Mouse (Mus musculus): ENCODE data around the gene Ankrd52. TPM values are rescaled to one million over a fixed set of nuclear protein-coding genes. Genes with fewer than 3 reads are reported as not detected.
A peak's percentile ranks its signal among the peaks of the same experiment; 100 is the strongest.

Ankrd52 gene
- polyA plus RNA-seq, 1 experiment from 2014 or later, result 16.0 TPM

DNA sequence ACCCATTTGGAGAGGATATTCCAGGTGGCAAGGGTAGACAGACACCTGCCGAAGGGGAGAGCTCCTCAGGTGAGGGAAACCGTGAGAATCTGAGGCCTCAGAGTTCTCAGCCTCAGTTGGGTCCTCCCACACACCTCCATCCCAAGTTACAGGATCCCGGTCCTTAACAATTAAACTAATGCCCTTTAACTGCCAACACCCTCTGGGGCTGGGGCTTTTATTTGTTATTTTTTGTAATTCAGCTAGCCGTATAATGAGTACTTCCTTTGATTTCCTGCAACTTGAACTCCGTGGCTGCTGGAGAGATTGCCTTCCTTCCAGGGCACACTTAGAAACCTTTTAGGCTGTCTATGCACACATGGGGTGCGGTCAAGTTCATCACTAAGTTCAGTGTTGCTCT, 67.4 kb downstream of the Ankrd52 start:
- ATAC-seq (ENCODE audit: insufficient number of reproducible peaks, insufficient read depth, low FRiP score, low TSS enrichment, low read depth), result no peak
- whole genome bisulfite sequencing, result 62% methylated on average over 6 of the region's 6 CpGs
- peaks cover 29% of the 10 kb centered on the region for H3K36me3 ChIP-seq

DNA sequence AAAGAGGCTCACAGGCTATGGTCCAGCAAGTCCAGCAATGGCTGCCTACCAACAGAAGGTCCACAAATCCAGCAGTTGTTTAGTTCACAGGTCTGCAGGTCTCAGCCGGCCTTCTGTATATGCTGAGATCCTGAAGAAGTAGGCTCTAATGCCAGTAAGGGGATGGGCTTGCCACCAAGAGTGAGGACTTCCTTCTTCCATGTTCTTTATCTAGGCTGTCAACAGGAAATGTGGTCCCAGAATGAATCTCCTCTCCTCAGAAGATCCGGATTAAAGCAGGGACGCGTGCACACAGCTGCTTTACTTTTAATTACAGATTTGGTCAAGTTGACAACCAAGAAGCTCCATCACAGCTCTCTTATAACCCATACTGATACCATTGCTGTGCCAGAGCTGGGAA, 68.5 kb downstream of the Ankrd52 start:
- Histone ChIP-seq H3K27me3 (no peaks in the 10 kb centered on the region), H3K4me3 (no peak overlapping the region), H3K36me3 (peaks cover 19% of the 10 kb centered on the region), H3K9ac (no peak overlapping the region), H3K4me1 (no peaks in the 10 kb centered on the region), H3K27ac (no peak overlapping the region), H3K9me3 (no peaks in the 10 kb centered on the region), H3K4me2 (no peak overlapping the region)
- WGBS, result 89% methylated on average over 4 of the region's 4 CpGs
- ATAC-seq (ENCODE audit: insufficient number of reproducible peaks, insufficient read depth, low FRiP score, low TSS enrichment, low read depth), result no peak

More for the DNA sequence above, 67.4 kb downstream of the Ankrd52 start:
- no peak overlapping the region for H3K27ac ChIP-seq
- H3K4me2 ChIP-seq, result no peak overlapping the region
- H3K27me3 ChIP-seq, result no peaks in the 10 kb centered on the region
- no peaks in the 10 kb centered on the region for H3K9me3 ChIP-seq
- H3K9ac ChIP-seq, result no peak overlapping the region
- H3K4me1 ChIP-seq, result no peaks in the 10 kb centered on the region
- no peak overlapping the region for H3K4me3 ChIP-seq

DNA sequence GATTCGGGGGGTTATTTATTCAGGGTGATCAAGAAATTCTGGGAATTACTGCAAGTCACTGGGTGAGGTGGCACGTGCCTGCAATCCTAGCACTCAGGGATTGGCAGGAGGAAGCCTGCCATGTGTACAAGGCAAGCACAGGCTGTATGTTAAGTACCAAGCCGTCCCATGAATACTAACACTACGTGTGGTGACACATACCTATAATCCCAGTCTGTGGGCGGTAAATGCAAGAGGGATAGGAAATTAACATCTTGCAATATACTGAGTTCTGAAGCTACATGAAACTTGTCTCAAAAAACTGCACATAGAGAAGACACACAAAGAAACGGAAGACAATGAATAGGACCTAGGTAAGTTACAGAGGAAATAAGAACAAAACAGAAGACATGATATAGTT, 74.1 kb downstream of the Ankrd52 start:
- Histone ChIP-seq H3K4me1 (no peaks in the 10 kb centered on the region), H3K9me3 (no peaks in the 10 kb centered on the region), H3K27ac (no peak overlapping the region), H3K4me2 (no peak overlapping the region), H3K27me3 (no peaks in the 10 kb centered on the region), H3K9ac (no peak overlapping the region), H3K4me3 (no peak overlapping the region), H3K36me3 (no peaks in the 10 kb centered on the region)
- WGBS, result 75% methylated on average over 6 of the region's 6 CpGs
- ATAC-seq (ENCODE audit: insufficient number of reproducible peaks, insufficient read depth, low FRiP score, low TSS enrichment, low read depth), result no peak

DNA sequence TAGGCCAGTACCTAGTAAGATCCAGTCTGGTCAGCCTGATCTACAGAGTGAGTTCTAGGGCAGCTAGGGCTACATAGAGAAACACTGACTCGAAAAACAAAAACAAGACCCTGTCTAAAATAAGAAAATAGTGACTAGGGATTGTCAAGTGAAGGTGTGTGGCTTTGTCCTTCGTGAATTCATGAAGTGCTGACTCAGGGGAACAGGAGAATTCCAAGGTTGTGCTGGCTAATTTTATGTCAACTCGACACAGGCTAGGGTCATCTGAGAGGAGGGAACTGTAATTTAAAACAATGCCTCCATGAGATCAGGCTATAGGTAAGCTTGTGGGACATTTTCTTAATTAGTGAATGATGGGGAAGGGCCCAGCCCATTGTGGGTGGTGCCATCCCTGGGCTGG, 77.6 kb downstream of the Ankrd52 start:
- no peaks in the 10 kb centered on the region for H3K27me3 ChIP-seq
- 68% methylated on average over 3 of the region's 3 CpGs for WGBS
- H3K27ac ChIP-seq, result no peak overlapping the region
- no peak overlapping the region for H3K4me3 ChIP-seq
- H3K9ac ChIP-seq, result no peak overlapping the region
- H3K4me2 ChIP-seq, result no peak overlapping the region
- H3K36me3 ChIP-seq, result no peaks in the 10 kb centered on the region
- ATAC-seq (ENCODE audit: insufficient number of reproducible peaks, insufficient read depth, low FRiP score, low TSS enrichment, low read depth), result no peak
- H3K9me3 ChIP-seq, result no peaks in the 10 kb centered on the region
- H3K4me1 ChIP-seq, result no peaks in the 10 kb centered on the region

DNA sequence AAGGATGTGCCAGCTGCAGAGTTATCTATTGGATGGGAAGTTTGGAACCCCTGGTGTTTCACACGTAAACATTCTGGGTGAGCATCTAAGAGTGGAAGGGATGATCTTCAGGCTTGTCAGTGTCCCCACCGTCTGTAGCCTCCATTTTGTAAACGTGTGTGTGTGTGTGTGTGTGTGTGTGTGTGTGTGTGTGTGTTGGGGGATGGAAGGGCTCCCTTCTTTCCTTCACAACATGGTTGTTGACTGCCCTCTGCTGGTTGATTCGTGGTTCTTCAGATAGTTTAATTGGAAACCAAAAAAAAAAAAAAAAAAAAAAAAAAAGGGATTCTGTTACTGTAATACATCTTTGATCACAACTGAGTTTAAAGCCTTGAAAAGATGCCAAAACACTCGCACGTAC, 78.4 kb downstream of the Ankrd52 start:
- no peak for ATAC-seq (ENCODE audit: insufficient number of reproducible peaks, insufficient read depth, low FRiP score, low TSS enrichment, low read depth)
- Histone ChIP-seq H3K9me3 (no peaks in the 10 kb centered on the region), H3K4me1 (peaks cover 3% of the 10 kb centered on the region), H3K9ac (no peak overlapping the region), H3K4me2 (peak overlapping the region; percentile 44), H3K27ac (no peak overlapping the region), H3K4me3 (peak overlapping the region; percentile 26), H3K27me3 (no peaks in the 10 kb centered on the region), H3K36me3 (no peaks in the 10 kb centered on the region)
- WGBS, result 3% methylated on average over 6 of the region's 6 CpGs

DNA sequence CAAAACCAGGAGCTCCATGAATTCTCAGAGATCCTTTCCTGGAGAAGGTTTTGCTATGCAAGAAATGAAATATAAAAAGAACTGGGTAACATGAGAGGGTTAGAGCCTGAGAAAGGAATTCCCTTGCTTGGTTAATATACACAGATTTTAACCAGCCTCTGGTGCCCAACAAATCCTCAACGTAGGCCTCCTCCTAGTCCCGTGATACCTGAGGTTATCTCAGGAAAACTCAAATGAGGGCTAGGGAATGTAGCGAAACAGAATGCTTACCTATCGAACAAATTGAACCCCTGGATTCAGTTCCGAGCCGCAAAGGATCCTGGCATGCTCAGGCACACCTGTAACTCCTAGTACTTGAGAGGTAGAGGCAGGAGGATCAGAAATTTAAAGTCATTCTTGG, 80.8 kb downstream of the Ankrd52 start:
- Histone ChIP-seq H3K9me3 (no peaks in the 10 kb centered on the region), H3K4me3 (0 out of 2 replicates have a peak overlapping the region, but pooled peaks have one; percentile 77), H3K36me3 (peaks cover 13% of the 10 kb centered on the region), H3K4me2 (peak overlapping the region; percentile 89), H3K27me3 (no peaks in the 10 kb centered on the region), H3K9ac (no peak overlapping the region), H3K4me1 (peaks cover 13% of the 10 kb centered on the region), H3K27ac (no peak overlapping the region)
- no peak for ATAC-seq (ENCODE audit: insufficient number of reproducible peaks, insufficient read depth, low FRiP score, low TSS enrichment, low read depth)
- WGBS, result 77% methylated on average over 6 of the region's 6 CpGs

Small RNAs within 50 kb of the gene (microRNA-seq; reads per million reads assigned to microRNA genes)
- gene Gm25361 (not detected), gene Gm26308 (not detected), gene Mir6914 (not detected), gene Mir6915 (1.3 reads per million), gene Mir8105 (not detected)

Other genes starting within 250 kb of the Ankrd52 start
- gene Rbms2, start 196.8 kb upstream of the Ankrd52 start, polyA plus RNA-seq (2015; fragmentation: Nextera tagmentation; extraction: Ambion mirVana), result 39.7 and 42.2 TPM in 2 replicates
- gene Gls2, start 182.7 kb upstream of the Ankrd52 start, polyA plus RNA-seq (2015; fragmentation: Nextera tagmentation; extraction: Ambion mirVana), result 2.2 TPM in 2 replicates
- 31.6 and 32.3 TPM in 2 replicates for gene Spryd4, start 165.3 kb upstream of the Ankrd52 start, polyA plus RNA-seq (2015; fragmentation: Nextera tagmentation; extraction: Ambion mirVana)
- gene Mip, start 151.3 kb upstream of the Ankrd52 start, polyA plus RNA-seq (2015; fragmentation: Nextera tagmentation; extraction: Ambion mirVana), result 0.14 and 0.51 TPM in 2 replicates
- 65.4 and 79.4 TPM in 2 replicates for gene Timeless, start 145.1 kb upstream of the Ankrd52 start, polyA plus RNA-seq (2015; fragmentation: Nextera tagmentation; extraction: Ambion mirVana)
- 0.58 and 0.62 TPM in 2 replicates for gene Apon, start 123.0 kb upstream of the Ankrd52 start, polyA plus RNA-seq (2015; fragmentation: Nextera tagmentation; extraction: Ambion mirVana)
- gene Apof, start 108.4 kb upstream of the Ankrd52 start, polyA plus RNA-seq (2015; fragmentation: Nextera tagmentation; extraction: Ambion mirVana), result 2.0 TPM in 1 of 2 replicates, not detected in the other
- gene Stat2, start 106.6 kb upstream of the Ankrd52 start, polyA plus RNA-seq (2015; fragmentation: Nextera tagmentation; extraction: Ambion mirVana), result 15.7 and 19.0 TPM in 2 replicates
- gene Il23a, start 78.4 kb upstream of the Ankrd52 start, polyA plus RNA-seq (2015; fragmentation: Nextera tagmentation; extraction: Ambion mirVana), result 0.23 and 0.25 TPM in 2 replicates
- 31.8 and 32.3 TPM in 2 replicates for gene Pan2, start 73.8 kb upstream of the Ankrd52 start, polyA plus RNA-seq (2015; fragmentation: Nextera tagmentation; extraction: Ambion mirVana)
- 349 and 362 TPM in 2 replicates for gene Cnpy2, start 54.7 kb upstream of the Ankrd52 start, polyA plus RNA-seq (2015; fragmentation: Nextera tagmentation; extraction: Ambion mirVana)
- 160 and 179 TPM in 2 replicates for gene Cs, start 39.4 kb upstream of the Ankrd52 start, polyA plus RNA-seq (2015; fragmentation: Nextera tagmentation; extraction: Ambion mirVana)
- 13.1 and 16.2 TPM in 2 replicates for gene Coq10a, start 8.1 kb upstream of the Ankrd52 start, polyA plus RNA-seq (2015; fragmentation: Nextera tagmentation; extraction: Ambion mirVana)
- gene Slc39a5, start 24.1 kb downstream of the Ankrd52 start, polyA plus RNA-seq (2015; fragmentation: Nextera tagmentation; extraction: Ambion mirVana), result 0.20 and 0.92 TPM in 2 replicates
- gene Nabp2, start 34.4 kb downstream of the Ankrd52 start, polyA plus RNA-seq (2015; fragmentation: Nextera tagmentation; extraction: Ambion mirVana), result 72.3 and 73.0 TPM in 2 replicates
- gene Rnf41, start 34.5 kb downstream of the Ankrd52 start, polyA plus RNA-seq (2015; fragmentation: Nextera tagmentation; extraction: Ambion mirVana), result 45.4 and 46.7 TPM in 2 replicates
- 111 and 119 TPM in 2 replicates for gene Smarcc2, start 82.1 kb downstream of the Ankrd52 start, polyA plus RNA-seq (2015; fragmentation: Nextera tagmentation; extraction: Ambion mirVana)
- gene Myl6, start 117.0 kb downstream of the Ankrd52 start, polyA plus RNA-seq (2015; fragmentation: Nextera tagmentation; extraction: Ambion mirVana), result 961 and 1,001 TPM in 2 replicates
- 2.8 and 4.0 TPM in 2 replicates for gene Myl6b, start 121.6 kb downstream of the Ankrd52 start, polyA plus RNA-seq (2015; fragmentation: Nextera tagmentation; extraction: Ambion mirVana)
- 21.4 and 23.1 TPM in 2 replicates for gene Esyt1, start 148.8 kb downstream of the Ankrd52 start, polyA plus RNA-seq (2015; fragmentation: Nextera tagmentation; extraction: Ambion mirVana)
- 13.5 and 15.5 TPM in 2 replicates for gene Zc3h10, start 170.7 kb downstream of the Ankrd52 start, polyA plus RNA-seq (2015; fragmentation: Nextera tagmentation; extraction: Ambion mirVana)
- 4,323 and 4,329 TPM in 2 replicates for gene Rpl41, start 172.2 kb downstream of the Ankrd52 start, polyA plus RNA-seq (2015; fragmentation: Nextera tagmentation; extraction: Ambion mirVana)
- 188 and 206 TPM in 2 replicates for gene Pa2g4, start 188.9 kb downstream of the Ankrd52 start, polyA plus RNA-seq (2015; fragmentation: Nextera tagmentation; extraction: Ambion mirVana)
- 14.8 and 16.1 TPM in 2 replicates for gene Erbb3, start 212.5 kb downstream of the Ankrd52 start, polyA plus RNA-seq (2015; fragmentation: Nextera tagmentation; extraction: Ambion mirVana)
- 893 and 949 TPM in 2 replicates for gene Rps26, start 249.6 kb downstream of the Ankrd52 start, polyA plus RNA-seq (2015; fragmentation: Nextera tagmentation; extraction: Ambion mirVana)